Mouse (Mus musculus) hindbrain, embryonic 15.5 days (tissue): ENCODE results near the gene Galnt12. TPM values are rescaled to one million over a fixed set of nuclear protein-coding genes. Genes with fewer than 3 reads are reported as not detected.
A peak's percentile ranks its signal among the peaks of the same experiment; 100 is the strongest.
"Not testable (repeated sequence)": the region's sequence is repeated elsewhere in the genome, so short reads cannot be mapped to it uniquely, and the experiment has no call there.

Source experiments
- ATAC-seq: fragments of 200-750 bp; cut with Nextera tagmentation; 2 replicates; pipeline ENCODE4 v1.8.0; 2017; ENCODE audit warnings: low read depth, moderate number of reproducible peaks, moderate TSS enrichment; ENCODE audit not compliant: low FRiP score
- H3K27ac ChIP-seq: fragments of 300-500 bp; sonication (generic); replicated peaks from 2 replicates; pipeline ENCODE4 v1.5.1; 2015; ENCODE audit warnings: mild to moderate bottlenecking, inconsistent platforms
- H3K27me3 ChIP-seq: fragments of 300-500 bp; sonication (generic); 2 replicates; pipeline ENCODE4 v1.6.1; 2015; ENCODE audit warnings: control low read depth, inconsistent platforms
- H3K36me3 ChIP-seq: fragments of 300-500 bp; sonication (generic); 2 replicates; pipeline ENCODE4 v1.6.1; 2015; ENCODE audit warnings: control low read depth, inconsistent platforms
- H3K4me1 ChIP-seq: fragments of 300-500 bp; sonication (generic); replicated peaks from 2 replicates; pipeline ENCODE4 v1.6.1; 2015; ENCODE audit warnings: control low read depth, inconsistent platforms
- H3K4me2 ChIP-seq: fragments of 300-500 bp; sonication (generic); 2 replicates; pipeline ENCODE4 v1.6.1; 2015; ENCODE audit warnings: moderate library complexity, mild to moderate bottlenecking, inconsistent platforms
- H3K4me3 ChIP-seq: fragments of 300-500 bp; sonication (generic); 2 replicates; pipeline ENCODE4 v1.5.1; 2015; ENCODE audit warnings: mild to moderate bottlenecking, inconsistent platforms
- H3K9ac ChIP-seq: fragments of 300-500 bp; sonication (generic); 2 replicates; pipeline ENCODE4 v1.6.1; 2015; ENCODE audit warnings: inconsistent platforms
- H3K9me3 ChIP-seq: fragments of 300-500 bp; sonication (generic); 2 replicates; pipeline ENCODE4 v1.6.1; 2016; ENCODE audit warnings: control low read depth, inconsistent platforms
- WGBS: fragments of 180-500 bp; shearing (Covaris S2); methylation state at CpG from one replicate; pipeline ENCODE4 v1.1.7; 2015; 5-methylcytosine and 5-hydroxymethylcytosine counted together
- polyA plus RNA-seq: library from polyadenylated mRNA; unstranded; fragments of >200 nt; fragmentation: Nextera tagmentation; extraction: Ambion mirVana; gene quantifications from 2 replicates; pipeline ENCODE4 v1.2.1, GENCODE M21; 2015

Galnt12 gene
- 1.0 and 1.5 TPM in 2 replicates for polyA plus RNA-seq

DNA sequence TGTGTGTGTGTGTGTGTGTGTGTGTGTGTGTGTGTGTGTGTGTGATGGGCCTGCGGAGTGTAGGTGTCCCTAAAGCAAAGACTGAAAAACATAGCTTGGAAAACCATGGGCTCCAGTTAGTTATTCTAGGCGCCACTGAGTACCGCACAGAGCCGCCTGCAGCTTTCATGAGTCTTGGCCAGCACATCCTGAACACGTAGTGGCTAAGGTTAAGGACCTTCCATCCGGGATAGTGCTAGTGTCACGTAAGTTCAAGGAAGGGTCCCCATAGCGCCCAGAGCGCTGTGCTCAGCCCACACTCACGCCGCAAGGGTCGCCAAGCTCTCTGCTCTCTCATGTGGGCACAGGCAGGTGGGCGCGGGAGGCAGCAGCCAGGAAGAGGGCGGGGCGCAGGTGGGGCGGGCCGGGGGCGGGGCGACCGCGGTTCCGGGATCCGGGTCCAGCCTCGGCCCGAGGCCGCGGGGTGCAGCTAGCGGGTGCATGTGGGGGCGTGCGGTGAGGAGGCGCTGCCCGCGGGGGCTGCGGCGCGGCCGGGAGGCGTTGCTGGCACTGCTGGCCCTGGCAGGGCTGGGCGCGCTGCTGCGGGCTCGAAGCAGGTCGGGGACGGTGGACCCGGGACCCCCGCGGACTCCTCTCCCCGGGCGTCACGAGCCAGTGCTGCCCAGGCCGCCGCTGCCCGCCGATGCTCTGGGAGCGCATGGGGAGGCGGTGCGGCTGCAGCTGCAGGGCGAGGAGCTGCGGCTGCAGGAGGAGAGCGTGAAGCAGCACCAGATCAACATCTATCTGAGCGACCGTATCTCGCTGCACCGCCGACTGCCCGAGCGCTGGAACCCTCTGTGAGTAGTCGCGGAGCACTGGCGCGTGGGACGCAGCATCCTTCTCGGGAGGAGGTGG, at the start of gene Galnt12:
Gene Galnt12, plus strand, starts transcription at position 417 of the 894 bp plus-strand sequence.
- no peaks in the 10 kb centered on the region for H3K36me3 ChIP-seq
- 2% methylated on average over 72 of the region's 74 CpGs for whole genome bisulfite sequencing
- H3K9ac ChIP-seq = peak within 1 kb of the TSS; percentile 71
- H3K9me3 ChIP-seq = no peaks in the 10 kb centered on the region
- H3K4me1 ChIP-seq = peaks cover 14% of the 10 kb centered on the region
- H3K4me2 ChIP-seq = peak within 1 kb of the TSS; percentile 99
- no peak within 1 kb of the TSS for H3K27ac ChIP-seq
- peak within 1 kb of the TSS; percentile 77 for H3K4me3 ChIP-seq
- H3K27me3 ChIP-seq = peaks cover 29% of the 10 kb centered on the region
- ATAC-seq = peak; percentile 78

DNA sequence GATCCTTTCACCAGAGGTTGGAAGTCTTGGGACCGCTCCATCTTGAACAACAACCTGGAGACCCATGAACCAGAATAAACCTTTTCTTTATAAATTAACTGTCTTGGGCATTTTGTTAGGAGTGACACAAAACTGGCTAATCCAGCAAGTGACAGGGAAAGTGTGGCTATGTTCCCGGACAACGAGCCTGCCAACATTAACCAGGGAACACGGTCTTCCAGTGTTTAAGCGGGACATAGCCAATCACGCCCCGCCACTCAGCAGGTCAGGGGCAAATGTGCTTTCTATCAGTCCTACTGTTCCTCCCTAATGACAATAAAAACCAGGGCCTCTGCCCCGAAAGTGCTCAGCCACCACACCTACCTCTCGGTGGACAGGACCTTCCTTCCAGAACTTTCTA, 47.8 kb upstream of the Galnt12 start:
- Histone ChIP-seq H3K4me2 (no peak overlapping the region), H3K27me3 (no peaks in the 10 kb centered on the region), H3K4me3 (no peak overlapping the region), H3K4me1 (no peaks in the 10 kb centered on the region), H3K9me3 (no peaks in the 10 kb centered on the region), H3K36me3 (peaks cover 6% of the 10 kb centered on the region; the same call in 1 of the 2 replicates), H3K9ac (no peak overlapping the region), H3K27ac (no peak overlapping the region)
- ATAC-seq = no peak
- WGBS = 86% methylated on average over 9 of the region's 9 CpGs

DNA sequence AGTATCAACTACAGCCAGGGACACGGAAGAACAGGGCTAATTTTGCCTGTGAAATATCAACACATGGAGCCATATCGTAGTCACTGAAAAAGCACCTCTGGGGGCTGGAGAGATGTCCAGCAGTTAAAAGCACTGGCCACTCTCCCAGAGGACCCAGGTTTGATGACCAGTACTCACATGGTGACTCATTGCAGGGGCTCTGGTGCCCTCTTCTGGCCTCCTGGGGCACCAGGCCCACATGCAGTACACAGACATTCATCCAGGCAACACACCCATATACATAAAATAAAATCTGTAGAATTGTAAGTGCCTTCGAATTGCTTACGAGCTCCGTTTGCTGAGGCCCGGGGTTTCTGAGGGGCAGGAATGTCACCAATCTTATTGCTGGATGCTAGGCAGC, 44.7 kb upstream of the Galnt12 start:
- no peaks in the 10 kb centered on the region for H3K9me3 ChIP-seq
- 0 out of 2 replicates have a peak, but pooled peaks cover 3% of the 10 kb centered on the region for H3K36me3 ChIP-seq
- no peak for ATAC-seq
- no peak overlapping the region for H3K4me3 ChIP-seq
- no peak overlapping the region for H3K9ac ChIP-seq
- no peaks in the 10 kb centered on the region for H3K27me3 ChIP-seq
- 92% methylated on average over 6 of the region's 6 CpGs for WGBS
- no peak overlapping the region for H3K4me2 ChIP-seq
- peaks cover 17% of the 10 kb centered on the region for H3K4me1 ChIP-seq
- H3K27ac ChIP-seq = no peak overlapping the region

DNA sequence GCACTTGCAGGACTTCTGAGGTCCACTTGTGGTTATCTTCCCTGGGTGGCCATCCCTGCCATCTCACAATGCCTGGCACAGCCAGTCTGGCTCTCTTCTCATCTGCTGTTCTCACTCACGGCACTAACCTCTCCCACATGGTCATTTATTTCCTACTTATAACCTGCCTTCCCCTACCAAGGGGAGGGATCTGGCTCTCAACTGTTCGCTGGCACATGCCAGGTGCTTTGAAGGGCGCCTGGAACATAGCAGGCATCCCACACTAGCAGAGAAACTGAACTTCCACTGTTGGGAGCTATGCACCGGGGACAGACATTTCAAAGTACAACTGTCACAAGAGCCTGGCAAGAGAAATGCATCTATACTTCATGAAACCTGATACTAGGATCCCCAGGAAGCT, 43.9 kb upstream of the Galnt12 start:
- 81% methylated on average over 4 of the region's 4 CpGs for WGBS
- no peak overlapping the region for H3K4me3 ChIP-seq
- H3K27me3 ChIP-seq = no peaks in the 10 kb centered on the region
- peaks cover 18% of the 10 kb centered on the region for H3K4me1 ChIP-seq
- H3K36me3 ChIP-seq = 0 out of 2 replicates have a peak, but pooled peaks cover 3% of the 10 kb centered on the region
- no peaks in the 10 kb centered on the region for H3K9me3 ChIP-seq
- no peak for ATAC-seq
- H3K9ac ChIP-seq = no peak overlapping the region
- H3K4me2 ChIP-seq = no peak overlapping the region
- H3K27ac ChIP-seq = no peak overlapping the region

DNA sequence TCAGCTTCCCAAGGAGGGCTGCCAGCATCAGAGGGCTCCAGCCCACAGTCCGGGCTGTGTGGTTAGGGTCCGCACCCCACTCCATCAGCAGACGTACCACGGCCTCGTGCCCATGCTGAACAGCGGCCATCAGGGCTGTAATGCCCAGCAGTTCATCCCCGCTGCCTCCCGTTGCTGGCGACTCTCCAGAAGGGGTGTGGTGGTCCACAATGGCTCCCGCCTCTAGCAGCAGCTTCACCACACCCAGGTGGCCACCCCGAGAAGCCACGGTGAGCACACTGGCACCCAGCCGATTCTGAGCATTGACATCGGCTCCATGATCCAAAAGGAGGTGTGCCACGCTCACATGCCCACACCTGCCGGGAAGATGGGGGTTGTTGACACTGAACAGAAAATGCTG, 42.5 kb upstream of the Galnt12 start:
- ATAC-seq = no peak
- H3K9me3 ChIP-seq = no peaks in the 10 kb centered on the region
- H3K4me3 ChIP-seq = no peak overlapping the region
- H3K36me3 ChIP-seq = 0 out of 2 replicates have a peak, but pooled peaks cover 3% of the 10 kb centered on the region
- no peak overlapping the region for H3K27ac ChIP-seq
- no peak overlapping the region for H3K4me2 ChIP-seq
- WGBS = 87% methylated on average over 16 of the region's 16 CpGs
- H3K9ac ChIP-seq = no peak overlapping the region
- peaks cover 18% of the 10 kb centered on the region for H3K4me1 ChIP-seq
- H3K27me3 ChIP-seq = no peaks in the 10 kb centered on the region

DNA sequence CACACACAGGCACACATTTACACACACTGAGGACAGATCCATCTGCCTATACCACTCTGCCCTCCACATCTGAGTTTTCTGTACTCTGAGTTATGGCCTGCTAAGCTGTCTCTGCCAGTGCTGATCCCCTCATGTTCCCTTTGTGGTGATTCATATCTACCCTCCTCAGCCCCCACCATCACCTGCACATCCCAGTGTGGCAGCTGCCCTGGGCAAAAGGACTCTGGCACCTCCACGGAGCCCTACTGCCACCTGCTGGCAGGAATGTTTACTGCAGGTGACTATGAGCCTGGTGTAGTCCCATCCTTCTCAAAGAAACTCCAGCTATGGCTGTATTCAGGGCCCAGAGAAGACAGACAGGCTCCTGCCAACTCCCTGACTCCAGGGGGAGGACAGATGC, 41.5 kb upstream of the Galnt12 start:
- no peaks in the 10 kb centered on the region for H3K27me3 ChIP-seq
- H3K36me3 ChIP-seq = no peaks in the 10 kb centered on the region
- no peak overlapping the region for H3K27ac ChIP-seq
- H3K4me1 ChIP-seq = peaks cover 18% of the 10 kb centered on the region
- 0% methylated on average over 1 of the region's 1 CpGs for WGBS
- no peaks in the 10 kb centered on the region for H3K9me3 ChIP-seq
- no peak overlapping the region for H3K4me3 ChIP-seq
- no peak overlapping the region for H3K9ac ChIP-seq
- H3K4me2 ChIP-seq = no peak overlapping the region
- ATAC-seq = peak; percentile 47

DNA sequence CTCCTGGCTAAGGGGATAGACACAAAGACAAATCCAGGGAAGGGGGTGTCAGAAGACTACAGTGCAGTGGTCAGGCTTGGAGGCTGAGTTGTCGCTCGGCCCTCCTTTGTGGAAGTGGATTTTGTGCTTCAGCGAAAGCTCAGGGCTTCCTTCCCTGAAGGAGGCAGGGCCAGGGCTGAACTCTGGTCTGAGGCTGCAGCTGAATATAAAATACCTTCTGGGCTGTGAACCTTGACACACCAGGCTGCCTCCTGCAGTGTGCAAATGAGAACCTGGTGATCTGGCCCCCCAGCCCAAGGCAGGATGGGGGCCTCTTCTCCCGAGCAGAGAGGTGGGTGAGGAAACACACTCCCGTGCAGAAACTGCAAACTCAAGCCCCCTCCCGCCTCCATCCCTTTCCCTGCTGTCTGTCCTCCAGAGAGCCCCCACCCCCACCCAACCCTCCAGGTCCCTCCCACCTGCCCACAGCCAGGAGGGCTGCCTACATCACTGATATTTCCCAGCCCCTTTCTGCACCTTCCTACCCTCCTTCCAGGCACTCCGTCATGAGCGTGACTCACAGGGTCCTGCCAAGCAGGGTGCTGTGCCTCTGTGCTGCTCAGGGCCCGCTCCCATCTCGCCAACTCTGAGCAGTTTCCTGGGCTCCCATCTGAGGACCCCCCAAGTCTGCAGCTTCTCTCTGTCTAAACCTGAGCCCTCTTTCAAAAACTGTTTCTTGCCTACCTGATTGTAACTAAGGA, 40.9 kb upstream of the Galnt12 start:
- H3K9me3 ChIP-seq = no peaks in the 10 kb centered on the region
- H3K4me3 ChIP-seq = no peak overlapping the region
- no peaks in the 10 kb centered on the region for H3K27me3 ChIP-seq
- peak; percentile 13; the same call in 1 of the 2 replicates for ATAC-seq
- 26% methylated on average over 10 of the region's 10 CpGs for WGBS
- no peak overlapping the region for H3K9ac ChIP-seq
- no peaks in the 10 kb centered on the region for H3K36me3 ChIP-seq
- no peak overlapping the region for H3K27ac ChIP-seq
- peaks cover 23% of the 10 kb centered on the region for H3K4me1 ChIP-seq
- H3K4me2 ChIP-seq = no peak overlapping the region

DNA sequence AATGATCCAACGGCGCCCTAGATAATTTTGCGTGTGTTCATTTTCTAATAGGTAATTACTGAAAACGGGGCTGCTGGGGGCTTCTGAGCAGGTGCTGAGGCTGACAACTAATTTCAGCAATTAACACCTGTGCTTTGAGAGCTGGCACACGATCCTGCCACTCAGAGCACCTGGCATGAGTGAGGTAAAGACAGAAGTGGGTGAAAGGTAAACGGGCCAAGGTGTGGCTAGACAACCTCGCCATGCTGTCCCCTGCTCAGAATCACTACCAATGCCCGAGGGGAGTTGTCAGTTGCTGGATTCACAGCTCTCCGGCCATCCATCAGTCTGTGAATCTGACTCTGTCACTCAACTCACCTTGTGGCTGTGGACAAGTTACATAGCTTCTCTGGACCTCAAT, 39.8 kb upstream of the Galnt12 start:
- Histone ChIP-seq H3K4me1 (peaks cover 30% of the 10 kb centered on the region), H3K36me3 (no peaks in the 10 kb centered on the region), H3K27me3 (no peaks in the 10 kb centered on the region), H3K9me3 (no peaks in the 10 kb centered on the region), H3K4me2 (no peak overlapping the region), H3K9ac (no peak overlapping the region), H3K27ac (no peak overlapping the region), H3K4me3 (no peak overlapping the region)
- no peak for ATAC-seq
- WGBS = 58% methylated on average over 9 of the region's 9 CpGs

DNA sequence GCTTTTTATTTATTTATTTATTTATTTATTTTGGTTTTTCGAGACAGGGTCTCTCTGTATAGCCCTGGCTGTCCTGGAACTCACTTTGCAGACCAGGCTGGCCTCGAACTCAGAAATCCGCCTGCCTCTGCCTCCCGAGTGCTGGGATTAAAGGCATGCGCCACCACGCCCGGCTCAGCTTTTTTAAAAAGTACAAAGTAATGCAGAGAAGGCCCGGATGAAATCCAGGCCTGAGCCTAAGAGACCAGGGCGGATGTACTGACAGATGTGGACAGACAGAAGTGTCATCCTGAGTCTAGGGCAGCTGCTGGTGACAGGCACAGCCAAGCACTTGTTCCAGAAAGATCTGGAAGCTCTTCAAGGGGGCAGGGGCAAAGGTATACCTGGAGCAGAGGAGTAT, 36.5 kb upstream of the Galnt12 start:
- Histone ChIP-seq H3K4me2 (0 out of 2 replicates have a peak overlapping the region, but pooled peaks have one; percentile 20), H3K4me1 (peaks cover 36% of the 10 kb centered on the region)
- H3K27me3 ChIP-seq, H3K36me3 ChIP-seq, H3K9ac ChIP-seq, H3K9me3 ChIP-seq, H3K27ac ChIP-seq, H3K4me3 ChIP-seq, ATAC-seq: not testable (repeated sequence)
- WGBS = 96% methylated on average over 9 of the region's 9 CpGs

DNA sequence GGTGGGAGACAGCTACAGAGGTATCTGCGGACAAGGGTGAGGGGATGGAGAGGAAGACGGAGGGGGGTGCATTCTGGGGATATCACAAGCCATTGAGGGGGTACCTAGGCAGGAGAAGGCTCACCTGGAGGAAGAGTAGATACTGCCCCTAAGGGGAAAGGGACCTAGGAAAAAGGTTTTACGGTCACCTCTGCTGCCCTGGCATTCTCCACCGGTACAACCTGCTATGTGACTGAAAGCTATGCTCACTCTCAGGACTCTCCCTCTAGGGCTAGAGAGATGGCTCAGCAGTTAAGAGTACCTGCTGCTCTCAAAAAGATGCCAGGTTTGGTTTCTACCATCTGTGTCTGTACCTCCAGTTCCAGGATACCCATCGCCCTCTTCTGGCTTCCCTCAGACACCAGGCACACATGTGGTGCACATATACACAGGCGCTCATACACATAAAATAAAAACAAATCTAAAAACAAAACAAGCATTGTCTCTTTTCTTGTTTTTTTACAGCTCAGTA, 36.1 kb upstream of the Galnt12 start:
- Histone ChIP-seq H3K4me3 (no peak overlapping the region), H3K9ac (no peak overlapping the region), H3K27me3 (no peaks in the 10 kb centered on the region), H3K4me1 (peaks cover 33% of the 10 kb centered on the region), H3K4me2 (peak overlapping the region; percentile 70), H3K9me3 (no peaks in the 10 kb centered on the region), H3K36me3 (no peaks in the 10 kb centered on the region), H3K27ac (no peak overlapping the region)
- ATAC-seq = no peak
- 98% methylated on average over 6 of the region's 6 CpGs for WGBS

DNA sequence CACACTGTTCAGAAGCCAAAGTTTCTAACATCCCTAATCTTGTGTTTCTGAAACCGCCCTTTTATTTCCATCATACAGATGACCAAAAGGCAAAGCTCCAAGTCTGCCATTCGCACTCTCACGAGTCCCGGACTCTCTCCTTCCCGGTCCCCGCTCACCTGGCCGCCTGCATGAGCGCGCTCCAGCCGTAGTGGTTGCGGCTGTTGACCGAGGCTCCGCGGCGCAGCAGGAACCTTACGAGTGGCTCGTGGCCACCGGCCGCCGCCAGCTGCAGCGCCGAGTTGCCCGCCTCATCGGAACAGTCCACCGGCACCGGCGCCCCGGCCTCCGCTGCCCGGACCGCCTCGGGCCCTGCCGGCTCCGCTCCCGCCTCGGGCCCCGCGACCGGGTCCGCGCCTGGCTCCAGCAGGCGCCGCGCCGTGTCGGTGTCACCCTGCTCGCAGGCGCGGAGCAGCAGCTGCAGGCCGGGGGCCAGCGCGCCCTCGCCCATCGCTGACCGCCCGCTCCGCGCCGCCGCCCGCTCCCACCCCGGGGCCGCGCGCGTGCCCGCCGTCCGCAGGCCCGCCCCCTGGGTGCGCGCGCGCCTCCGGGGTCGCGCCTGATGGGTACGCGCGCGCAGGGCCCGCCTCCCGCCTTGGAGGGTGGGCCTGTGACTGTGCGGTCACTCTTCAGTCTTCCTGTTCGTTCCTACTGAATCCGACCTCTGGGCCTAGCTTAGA, 34.8 kb upstream of the Galnt12 start, which contains the start of gene Anks6:
Gene Anks6, minus strand, starts transcription at position 637 of the 719 bp plus-strand sequence.
- Histone ChIP-seq H3K9me3 (no peaks in the 10 kb centered on the region), H3K36me3 (no peaks in the 10 kb centered on the region), H3K27ac (peak within 1 kb of the TSS; percentile 90), H3K4me2 (peak within 1 kb of the TSS; percentile 70), H3K9ac (peak within 1 kb of the TSS; percentile 80), H3K27me3 (no peaks in the 10 kb centered on the region), H3K4me3 (peak within 1 kb of the TSS; percentile 85), H3K4me1 (peaks cover 20% of the 10 kb centered on the region)
- under 1% methylated on average over 86 of the region's 86 CpGs for WGBS
- ATAC-seq = peak; percentile 91
